In genomic region chr1:58742571-58743021, GRCm38 (mm10) we compare ENCODE assay signal across 13 mouse cellular contexts. TPM values are rescaled to one million over a fixed set of nuclear protein-coding genes. Genes with fewer than 3 reads are reported as not detected.
DNase-seq lines count a peak whose midpoint lies in the region; ATAC-seq and TF ChIP-seq lines count a peak whose summit lies in the region.
"Had no signal": no experiment of that assay in that cellular context is flagged by ENCODE, and none has a peak within 500 bp of the region (broad histone marks: within the 10 kb centered on the region; RNA-seq: fewer than 3 reads in every experiment).

No protein-coding gene starts in this region.

- peak; percentile 37 for DNase-seq in adrenal gland, postnatal 14 days
- no peak for DNase-seq in adrenal gland, adult 8-10 months
- DNase-seq in spleen, adult 2 months (ENCODE audit: low read depth in 1 of 2, low spot score in 2 of 2) = no peak
- DNase-seq in spleen, postnatal 36 days (ENCODE audit: low spot score in 2 of 2) = no peak
- no peak for DNase-seq in spleen, adult 12 weeks (ENCODE audit: low spot score)
- DNase-seq: right cerebral cortex, postnatal 25 days had no signal

- no peak overlapping the region for H3K4me3 ChIP-seq in spleen, adult 2 months (ENCODE audit: extremely low read depth, insufficient read depth, insufficient read length)
- H3K4me3 ChIP-seq in neural tube, embryonic 15.5 days (replicated peaks) = no peak overlapping the region
- H3K4me3 ChIP-seq: erythroblast, embryonic 14.5 days; liver, embryonic 15.5 days had no signal

- TF ChIP-seq CTCF in spleen, adult 2 months (IDR thresholded peaks at IDR 0.05; ENCODE audit: extremely low read depth, insufficient read depth, insufficient read length, insufficient replicate concordance) = no peak

- H3K27ac ChIP-seq in spleen, adult 2 months (ENCODE audit: insufficient read depth, low read length) = peak overlapping the region; percentile 66
- no peak overlapping the region for H3K27ac ChIP-seq in neural tube, embryonic 15.5 days (replicated peaks)
- H3K27ac ChIP-seq: liver, embryonic 15.5 days had no signal

- H3K9me3 ChIP-seq in neural tube, embryonic 15.5 days (replicated peaks) = no peaks in the 10 kb centered on the region
- H3K9me3 ChIP-seq: liver, embryonic 15.5 days had no signal

- 49% methylated on average over 5 of the region's 5 CpGs for WGBS in spleen, adult 2 months
- 77% methylated on average over 5 of the region's 5 CpGs for WGBS in neural tube, embryonic 15.5 days

- H3K4me1 ChIP-seq in spleen, adult 2 months (ENCODE audit: control insufficient read depth, insufficient read depth, insufficient read length) = peaks cover 3% of the 10 kb centered on the region; the same call in 1 of the 2 replicates
- no peaks in the 10 kb centered on the region for H3K4me1 ChIP-seq in neural tube, embryonic 15.5 days

- no peak for TF ChIP-seq POLR2A in spleen, adult 2 months (IDR thresholded peaks at IDR 0.05; ENCODE audit: low read depth, low read length)

- ATAC-seq in inflammation-experienced regulatory T-cells, adult 6 months = peak; percentile 71
- ATAC-seq in cerebellum, adult (ENCODE audit: insufficient number of reproducible peaks, low FRiP score, low TSS enrichment) = no peak
- ATAC-seq in neural tube, embryonic 15.5 days (ENCODE audit: low FRiP score) = no peak

- no peak overlapping the region for H3K4me2 ChIP-seq in neural tube, embryonic 15.5 days

- no peak overlapping the region for H3K9ac ChIP-seq in neural tube, embryonic 15.5 days (replicated peaks)
- H3K9ac ChIP-seq: liver, embryonic 15.5 days had no signal

- no peaks in the 10 kb centered on the region for H3K27me3 ChIP-seq in spleen, adult 2 months (ENCODE audit: control insufficient read depth, insufficient read depth, low read length)
- no peaks in the 10 kb centered on the region for H3K27me3 ChIP-seq in neural tube, embryonic 15.5 days (replicated peaks)
- H3K27me3 ChIP-seq: liver, embryonic 15.5 days had no signal

- peaks cover 48% of the 10 kb centered on the region for H3K36me3 ChIP-seq in spleen, adult 2 months (ENCODE audit: control insufficient read depth, insufficient read depth, low read length)
- peaks cover 18% of the 10 kb centered on the region for H3K36me3 ChIP-seq in neural tube, embryonic 15.5 days

RNA-seq across cellular contexts. Expression of gene Cflar, which starts 31.3 kb away (rescaled TPM):
- total RNA-seq in adrenal gland, postnatal 14 days (2021) = 110 and 121 TPM in 2 replicates
- 100 to 1,000 TPM; 108 to 144 (median 125) TPM for total RNA-seq in adrenal gland, adult 8-10 months (2022)
- 28.2 and 33.2 TPM in 2 replicates for polyA plus RNA-seq in spleen, adult 2 months (2012; rRNA removed)
- polyA plus RNA-seq in inflammation-experienced regulatory T-cells, adult 6 months (2017; shearing (Covaris generic)) = 100 to 1,000 TPM; 124 to 177 (median 175) TPM
- 15.3 and 20.0 TPM in 2 replicates for polyA plus RNA-seq in neural tube, embryonic 15.5 days (2015; fragmentation: Nextera tagmentation; extraction: Ambion mirVana)

RNA-seq across cellular contexts. Expression of gene Als2cr12, which starts 46.8 kb away (rescaled TPM):
- 7.9 and 9.4 TPM in 2 replicates for total RNA-seq in adrenal gland, postnatal 14 days (2021)
- total RNA-seq in adrenal gland, adult 8-10 months (2022) = 1 to 10 TPM in 1 of 4 experiments, under 1 TPM in 3; 0.17 to 1.0 (median 0.76) TPM
- polyA plus RNA-seq in spleen, adult 2 months (2012; rRNA removed) = 0.15 TPM in 1 of 2 replicates, not detected in the other
- polyA plus RNA-seq in inflammation-experienced regulatory T-cells, adult 6 months (2017; shearing (Covaris generic)) = not detected
- not detected in 2 replicates for polyA plus RNA-seq in neural tube, embryonic 15.5 days (2015; fragmentation: Nextera tagmentation; extraction: Ambion mirVana)
- total RNA-seq: gastrocnemius, adult 8-10 months had no signal
- polyA plus RNA-seq: erythroblast, embryonic 14.5 days; kidney, embryonic 14.5 days; liver, embryonic 15.5 days had no signal

RNA-seq across cellular contexts. Expression of gene Casp8, which starts 52.6 kb away (rescaled TPM):
- 20.2 and 25.4 TPM in 2 replicates for total RNA-seq in adrenal gland, postnatal 14 days (2021)
- total RNA-seq in adrenal gland, adult 8-10 months (2022) = 10 to 100 TPM; 20.2 to 29.9 (median 22.8) TPM
- polyA plus RNA-seq in spleen, adult 2 months (2012; rRNA removed) = 5.6 and 6.3 TPM in 2 replicates
- 100 to 1,000 TPM; 161 to 182 (median 167) TPM for polyA plus RNA-seq in inflammation-experienced regulatory T-cells, adult 6 months (2017; shearing (Covaris generic))
- 5.6 and 17.2 TPM in 2 replicates for polyA plus RNA-seq in neural tube, embryonic 15.5 days (2015; fragmentation: Nextera tagmentation; extraction: Ambion mirVana)
